Mouse (Mus musculus) cerebellum, adult 11 months (tissue): ENCODE results near the gene Atg10.
"Not testable (repeated sequence)": the region's sequence is repeated elsewhere in the genome, so short reads cannot be mapped to it uniquely, and the experiment has no call there.

ENCODE experiments used
- DNase-seq: peaks from one replicate; pipeline ENCODE4 v3.0.0; 2022

The Atg10 gene

DNA sequence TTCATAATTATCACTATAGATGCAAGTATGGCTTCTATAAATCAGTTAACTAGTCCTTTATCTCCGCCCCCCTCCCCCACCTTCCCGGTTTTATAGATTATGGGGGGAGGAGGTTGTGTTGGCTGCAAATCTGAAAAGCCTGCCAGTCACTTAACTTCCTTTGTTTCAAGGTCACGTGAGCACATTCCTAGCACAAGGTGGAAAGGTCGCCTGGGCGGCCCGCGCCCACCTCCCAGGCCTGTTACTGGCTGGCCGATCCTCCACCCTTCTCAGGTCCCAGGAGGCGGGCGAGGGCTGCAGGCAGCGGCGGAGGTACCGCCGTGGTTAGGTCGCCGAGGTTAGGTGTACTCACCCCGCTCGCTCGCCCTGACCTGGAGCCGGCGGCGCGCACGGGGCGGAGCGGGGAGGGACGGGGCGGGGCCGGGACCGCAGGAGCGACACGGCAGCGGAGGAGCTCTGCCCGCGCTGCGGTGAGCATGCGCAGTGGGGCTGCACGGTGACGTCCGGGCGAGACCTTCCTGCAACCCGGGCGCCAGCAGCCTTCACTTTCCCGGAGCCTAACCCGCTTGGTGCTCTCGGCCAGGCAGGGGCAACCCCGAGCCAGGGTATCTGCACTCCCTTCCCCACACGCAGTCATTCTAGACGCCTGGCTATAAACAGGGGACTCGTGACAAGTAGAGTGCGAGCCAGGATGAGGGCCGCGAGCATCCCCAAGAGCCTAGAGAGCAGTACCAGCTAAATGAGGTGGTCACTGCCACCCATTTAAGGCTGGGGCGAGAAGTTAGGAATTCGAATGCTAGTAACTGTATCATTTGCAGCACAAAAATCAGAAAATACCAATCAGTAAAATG is at the start of gene Atg10:
Atg10 (minus strand) TSS at position 382 of the 851 bp plus-strand sequence.
- peak; percentile 95 for DNase-seq

DNA sequence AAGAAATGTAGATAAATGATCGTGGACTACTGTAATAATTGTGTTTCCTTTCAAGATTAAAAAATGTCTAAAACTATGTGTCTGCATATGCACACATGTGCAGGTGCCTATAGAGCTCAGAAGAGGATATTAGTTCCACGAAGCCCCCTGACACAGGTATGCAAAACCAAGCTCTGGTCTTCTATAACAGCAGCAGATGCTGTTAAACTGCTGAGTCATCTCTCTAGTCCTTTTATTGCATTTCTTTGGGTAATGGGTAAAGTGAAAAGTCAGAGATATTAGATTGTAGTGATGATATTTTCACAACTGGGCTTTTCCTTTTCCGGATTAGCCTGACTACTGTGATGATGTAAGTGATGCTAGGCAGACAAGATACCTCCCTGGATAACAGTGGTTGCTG is 28.6 kb upstream of the Atg10 start:
- no peak for DNase-seq

DNA sequence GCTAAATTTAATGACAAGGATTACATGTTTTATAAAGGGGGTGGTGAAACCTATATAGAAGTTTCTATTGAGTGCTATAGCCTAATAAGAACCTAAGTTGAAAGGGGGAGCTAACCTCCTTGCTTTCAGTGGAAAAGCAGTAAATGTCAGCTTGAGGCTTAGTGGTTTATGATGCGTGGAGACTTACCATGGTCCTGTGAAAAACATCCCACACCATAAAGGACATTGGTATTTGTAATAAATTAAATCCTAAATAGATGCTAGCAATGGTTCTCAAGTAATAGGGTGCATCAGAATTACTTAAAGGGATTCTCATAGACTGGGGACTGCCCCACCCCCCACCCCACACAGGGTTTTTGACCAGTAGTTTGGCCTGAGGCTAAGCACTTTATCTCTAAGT is 27.9 kb upstream of the Atg10 start:
- DNase-seq: no peak

DNA sequence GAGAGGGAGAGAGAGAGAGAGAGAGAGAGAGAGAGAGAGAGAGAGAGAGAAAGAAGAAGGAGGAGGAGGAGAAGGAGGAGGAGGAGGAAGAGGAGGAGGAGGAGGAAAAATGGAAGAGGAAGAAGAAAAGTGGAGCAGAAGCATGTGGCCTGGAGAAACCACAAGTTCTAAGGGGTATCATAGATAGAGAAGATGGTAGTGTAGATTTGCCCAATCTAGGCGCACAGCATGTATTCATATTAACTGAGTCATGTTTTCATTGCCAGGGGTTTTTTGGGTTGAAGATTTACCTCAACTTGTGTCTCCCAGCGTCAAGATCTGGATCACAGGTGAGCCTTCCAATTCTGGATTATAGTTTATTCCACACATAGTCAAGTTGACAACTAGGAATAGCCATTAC is 26.3 kb upstream of the Atg10 start:
- not testable (repeated sequence) for DNase-seq

DNA sequence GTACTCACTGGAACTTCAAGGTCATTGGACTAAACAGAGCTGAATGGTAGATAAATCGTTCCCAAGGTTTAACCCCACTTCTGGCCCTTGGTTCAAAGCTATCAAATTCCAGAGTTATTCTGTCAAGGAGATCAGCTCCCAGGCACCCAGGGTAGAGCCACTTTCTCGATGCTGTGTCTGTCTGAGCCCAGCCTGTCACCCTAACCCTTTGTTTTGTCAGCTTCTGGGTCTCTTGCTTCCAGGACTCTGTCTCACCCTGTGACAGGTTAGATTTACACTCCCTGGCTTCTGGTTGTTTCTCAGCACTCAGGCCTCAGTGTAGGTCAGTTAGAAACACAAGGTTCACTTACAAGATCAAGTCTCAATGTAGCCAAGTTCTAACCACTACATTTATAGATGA is 22.7 kb upstream of the Atg10 start:
- DNase-seq: no peak

DNA sequence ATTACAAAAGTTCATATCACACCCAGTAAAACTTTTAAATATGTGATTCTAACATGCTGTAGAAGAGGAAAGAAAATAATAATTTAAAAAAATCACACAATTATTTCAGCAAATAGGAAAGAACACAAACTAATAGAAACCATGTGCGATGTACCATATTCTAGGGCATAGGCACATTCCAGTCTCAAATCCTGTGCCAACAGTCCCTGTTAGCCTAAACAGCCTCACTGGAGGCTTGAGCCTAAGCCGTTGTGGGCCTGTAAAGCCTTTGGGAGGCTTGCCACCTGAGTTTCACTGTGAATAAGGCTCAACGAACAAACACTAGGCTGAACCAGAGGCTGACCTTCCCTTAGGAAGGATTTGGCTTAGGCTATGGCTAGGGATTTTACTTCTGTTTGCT is 14.2 kb upstream of the Atg10 start:
- no peak for DNase-seq

DNA sequence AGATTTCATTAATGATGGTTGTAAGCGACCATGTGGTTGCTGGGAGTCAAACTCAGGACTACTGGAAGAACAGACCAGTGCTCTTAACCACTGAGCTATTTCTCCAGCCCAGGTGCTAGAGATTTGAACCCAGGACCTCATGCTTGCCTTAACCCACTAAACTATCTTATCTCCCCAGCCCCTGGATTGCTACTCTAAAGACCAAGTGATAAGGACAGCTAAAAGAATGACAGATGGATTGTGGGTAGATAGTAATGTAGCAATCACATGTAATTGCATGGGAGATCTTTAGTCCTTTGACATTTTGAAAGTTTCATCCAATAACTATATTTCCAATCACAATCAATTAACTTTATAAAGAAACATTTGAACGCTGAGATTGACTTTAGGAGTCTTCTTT is 13.1 kb upstream of the Atg10 start:
- no peak for DNase-seq

DNA sequence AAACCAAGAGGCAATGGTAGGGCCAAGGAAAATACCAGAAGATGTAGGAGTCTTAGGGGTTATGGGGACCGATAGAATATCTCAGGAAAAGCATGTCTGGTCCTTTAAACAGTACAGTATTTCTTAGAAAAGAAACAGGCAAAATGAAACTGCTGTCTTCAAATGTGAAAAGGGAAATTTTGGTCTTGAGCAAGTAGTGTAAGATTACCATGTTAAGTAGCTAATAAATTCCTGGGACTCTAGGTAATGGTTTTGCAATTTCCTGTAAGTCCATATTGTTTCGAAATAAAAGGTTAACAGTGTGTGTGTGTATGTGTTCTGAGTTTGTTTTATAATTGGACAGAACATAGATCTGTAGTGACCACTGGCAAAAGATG is 658 bp upstream of the Atg10 start:
- no peak for DNase-seq

DNA sequence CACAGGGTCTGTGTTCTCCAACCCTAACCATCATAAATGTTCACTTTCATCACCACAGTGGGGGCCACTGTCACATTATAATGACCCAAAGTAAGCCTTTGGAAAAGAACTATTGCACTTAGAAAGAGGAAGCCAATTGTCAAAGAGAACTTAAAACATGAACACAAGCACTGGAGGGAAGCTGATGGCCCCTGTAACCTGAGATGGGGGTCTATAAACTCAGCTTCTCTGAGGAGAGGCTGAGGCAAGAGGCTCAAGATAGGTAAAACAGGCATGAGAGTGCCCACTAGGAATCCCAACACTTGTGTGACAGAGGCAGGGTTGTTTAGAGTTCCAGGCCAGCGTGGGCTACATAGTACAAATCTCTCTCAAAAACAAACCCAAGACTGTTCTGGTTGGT is 705 bp downstream of the Atg10 start:
- no peak for DNase-seq

DNA sequence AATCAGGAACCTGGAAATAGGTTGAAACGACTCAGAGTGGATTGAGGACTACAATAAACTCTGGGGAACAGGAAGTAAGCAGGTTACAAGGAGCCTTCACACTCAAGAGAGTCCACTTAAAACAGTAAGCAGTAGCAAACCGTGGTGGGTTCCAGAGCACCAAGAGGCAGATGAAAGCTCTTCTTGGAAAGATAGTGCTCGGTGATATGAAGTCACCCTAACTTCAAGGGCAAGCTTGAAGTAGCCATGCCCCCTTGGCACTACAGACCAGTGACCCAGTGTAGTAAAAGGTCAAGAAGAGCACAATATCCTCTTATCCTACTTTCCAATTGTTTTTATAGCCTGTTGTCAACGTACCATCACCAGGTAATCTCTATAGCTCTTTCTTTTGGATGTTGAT is 2.1 kb downstream of the Atg10 start:
- no peak for DNase-seq

DNA sequence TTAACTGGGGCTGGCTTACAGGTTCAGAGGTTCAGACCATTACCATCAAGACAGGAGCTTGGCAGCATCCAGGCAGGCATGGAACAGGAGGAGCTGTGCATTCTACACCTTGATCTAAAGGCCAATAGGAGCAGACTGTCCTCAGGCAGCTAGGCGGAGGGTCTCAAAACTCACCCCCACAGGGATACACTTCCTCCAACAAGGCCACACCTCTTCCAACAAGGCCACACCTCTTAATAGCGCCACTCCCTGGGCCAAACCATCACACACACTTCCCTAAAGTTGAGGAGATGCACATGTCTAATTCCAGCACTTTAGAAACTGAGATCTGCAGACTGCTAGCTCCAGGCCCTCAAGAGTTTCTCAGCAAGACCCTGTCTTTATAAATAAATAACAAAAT is 6.1 kb downstream of the Atg10 start:
- DNase-seq: no peak

DNA sequence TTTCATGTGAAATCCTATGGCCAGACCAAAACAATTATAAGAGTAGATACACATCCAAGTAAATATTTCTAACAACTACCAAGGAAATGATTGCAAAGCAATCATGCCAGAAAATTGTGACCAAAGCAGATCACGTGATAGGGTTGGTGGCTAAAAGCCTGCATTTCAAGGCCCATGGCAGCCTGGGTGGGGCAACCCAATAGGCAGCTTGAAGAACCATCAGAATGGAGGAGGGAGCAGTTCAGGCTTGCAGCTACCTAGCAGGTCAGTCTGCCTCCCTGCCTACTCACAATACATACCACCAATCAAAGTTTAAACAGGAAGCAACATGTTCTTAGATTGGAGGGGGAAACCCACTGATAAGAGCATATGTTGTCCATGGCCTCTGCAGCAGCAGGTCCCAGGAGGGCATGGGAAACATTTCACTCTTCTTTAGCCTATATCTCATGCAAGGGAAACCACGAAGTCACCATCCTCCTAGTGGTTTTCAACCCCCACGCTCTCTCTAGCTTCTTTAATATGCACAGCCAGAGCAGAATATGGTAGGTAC is 7.0 kb downstream of the Atg10 start:
- no peak for DNase-seq

DNA sequence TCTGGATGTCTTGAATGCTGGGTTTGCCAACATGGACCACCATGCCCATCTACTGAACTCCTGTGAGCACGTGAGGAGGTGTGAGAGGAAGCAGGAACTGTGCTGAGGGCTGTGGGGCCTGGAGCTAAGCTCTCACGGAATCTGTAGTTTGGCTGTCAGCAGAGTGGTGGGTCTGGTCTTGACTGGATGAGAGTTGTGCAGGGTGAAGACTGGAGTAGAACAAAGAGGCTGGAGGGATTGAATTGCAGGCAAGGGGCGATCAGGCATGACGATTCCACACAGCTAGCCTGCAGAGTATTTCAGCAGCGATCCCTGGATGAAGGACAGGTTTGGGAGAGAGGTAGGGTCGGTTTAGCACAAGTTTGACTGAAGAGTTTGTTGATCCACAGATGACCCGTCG is 10.8 kb downstream of the Atg10 start:
- no peak for DNase-seq

DNA sequence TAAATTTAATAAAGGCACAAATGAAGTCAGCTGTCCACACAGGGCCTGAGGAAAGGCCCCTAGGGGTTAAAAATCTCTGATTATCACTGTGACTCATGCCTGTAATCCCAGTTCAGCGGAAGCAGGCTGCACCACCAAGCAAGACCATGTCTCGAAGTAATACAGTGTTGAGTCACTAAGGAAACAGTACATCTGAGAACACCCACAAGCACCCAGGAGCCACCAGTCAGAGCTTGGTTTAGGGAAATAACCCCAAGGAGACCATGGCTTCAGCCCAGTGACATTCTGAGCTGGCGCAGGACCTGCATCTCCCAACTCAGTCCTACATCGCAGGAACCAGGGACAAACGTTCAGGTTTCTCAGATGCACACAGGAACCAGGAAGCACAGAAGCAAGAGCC is 17.5 kb downstream of the Atg10 start:
- no peak for DNase-seq

DNA sequence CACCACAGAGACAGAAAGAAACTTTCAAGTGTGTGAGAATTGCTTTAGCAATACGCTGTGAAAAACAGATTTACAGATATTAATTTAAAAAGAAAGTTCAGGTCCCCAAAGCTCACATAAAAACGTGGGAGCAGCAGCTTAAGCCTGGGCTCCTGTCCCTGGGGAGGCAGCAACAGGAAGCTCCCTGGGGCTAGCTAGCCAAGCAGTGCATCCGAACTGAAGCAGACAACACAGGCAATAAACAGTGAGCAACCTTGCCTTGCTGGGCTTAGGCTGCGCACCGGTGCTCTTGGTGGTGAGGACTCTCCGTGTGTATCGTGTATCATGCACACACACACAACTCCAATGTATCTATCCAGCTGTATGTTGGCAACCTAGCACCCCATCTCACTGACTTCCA is 21.2 kb downstream of the Atg10 start:
- no peak for DNase-seq

DNA sequence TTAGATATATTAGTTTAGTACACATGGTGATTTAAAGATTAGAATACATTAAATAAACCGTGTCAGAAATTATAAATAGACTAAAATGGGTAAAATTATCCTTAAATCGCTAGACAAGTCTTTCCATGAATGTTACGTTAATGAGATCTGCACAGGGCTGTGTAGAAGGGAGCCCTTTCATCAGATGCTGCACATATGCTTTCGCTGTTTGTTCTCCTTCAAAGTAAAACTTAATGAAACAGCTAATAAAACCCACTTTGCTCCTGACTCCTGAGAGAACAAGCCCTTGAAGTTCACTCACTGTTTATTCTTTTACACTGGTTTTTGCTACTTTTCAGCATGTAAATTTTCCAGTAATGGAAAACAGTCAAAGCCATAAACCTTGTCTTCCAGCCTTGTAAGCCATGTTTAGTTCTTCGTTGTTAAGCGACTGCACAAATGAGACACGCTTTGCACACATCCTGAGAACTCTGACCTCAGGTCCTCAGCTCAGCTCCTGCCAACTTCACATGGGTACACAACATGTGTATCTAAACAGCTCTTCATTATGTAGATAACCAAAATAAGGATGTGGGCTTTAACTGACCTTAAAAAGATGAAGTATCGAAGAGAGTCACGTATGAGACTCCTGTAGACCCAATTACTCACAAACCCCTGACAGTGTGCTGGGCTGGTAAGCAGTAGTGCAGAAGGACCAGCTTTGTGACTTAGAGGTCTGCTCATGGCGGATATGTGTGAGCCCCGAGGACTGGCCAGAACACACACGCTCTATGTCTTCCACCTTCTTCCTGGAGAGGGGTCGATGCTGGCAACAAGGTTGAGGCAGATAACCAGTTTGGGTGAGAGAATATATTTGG is 36.2 kb downstream of the Atg10 start:
- DNase-seq: no peak

DNA sequence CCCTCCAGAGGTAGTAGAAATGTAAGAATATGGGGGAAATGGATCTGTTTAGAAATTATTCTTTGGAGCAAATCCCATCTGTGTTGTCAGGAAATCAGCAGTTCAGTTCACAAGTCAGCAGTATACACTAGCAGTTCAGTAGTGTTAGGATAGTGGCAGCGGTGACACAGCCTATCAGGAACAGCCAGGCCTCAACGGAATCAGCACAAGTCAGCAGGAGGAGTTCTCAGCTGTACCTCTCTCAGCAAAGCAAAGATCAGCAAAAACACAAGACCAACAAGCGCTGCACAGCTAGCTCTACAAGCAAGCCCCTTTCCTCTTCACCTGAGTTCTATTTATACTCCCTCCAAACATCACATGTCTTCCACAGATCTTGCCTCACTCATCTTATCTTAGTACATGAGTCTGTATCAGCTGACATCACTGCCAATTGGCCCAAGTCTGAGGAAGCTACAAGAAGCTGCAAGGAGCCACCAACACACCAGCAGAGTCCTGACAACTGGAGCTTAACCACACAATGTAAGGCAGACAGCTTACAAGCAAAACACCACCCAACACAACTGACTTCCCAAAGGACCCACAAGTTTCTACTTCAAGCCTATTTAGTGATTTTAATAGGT is 38.4 kb downstream of the Atg10 start:
- DNase-seq: no peak

DNA sequence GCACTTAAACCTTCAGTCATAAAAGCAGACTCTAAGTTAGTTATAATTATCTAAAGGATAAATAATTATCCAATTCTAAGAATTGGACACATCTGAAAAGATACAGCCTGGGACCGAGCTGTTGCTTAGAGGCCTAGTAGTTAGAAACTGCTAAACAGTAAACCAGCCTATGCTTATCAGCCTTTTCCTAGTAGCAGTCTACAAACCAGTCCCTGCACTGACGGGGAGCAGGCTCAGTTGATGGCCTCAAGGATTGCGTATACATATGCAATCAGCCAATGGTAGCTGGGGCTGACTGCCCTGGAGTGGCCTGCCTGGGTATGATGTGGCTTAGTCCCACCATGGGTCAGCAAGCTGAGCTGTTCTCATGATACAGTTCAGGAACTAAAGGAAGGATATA is 39.5 kb downstream of the Atg10 start:
- no peak for DNase-seq

DNA sequence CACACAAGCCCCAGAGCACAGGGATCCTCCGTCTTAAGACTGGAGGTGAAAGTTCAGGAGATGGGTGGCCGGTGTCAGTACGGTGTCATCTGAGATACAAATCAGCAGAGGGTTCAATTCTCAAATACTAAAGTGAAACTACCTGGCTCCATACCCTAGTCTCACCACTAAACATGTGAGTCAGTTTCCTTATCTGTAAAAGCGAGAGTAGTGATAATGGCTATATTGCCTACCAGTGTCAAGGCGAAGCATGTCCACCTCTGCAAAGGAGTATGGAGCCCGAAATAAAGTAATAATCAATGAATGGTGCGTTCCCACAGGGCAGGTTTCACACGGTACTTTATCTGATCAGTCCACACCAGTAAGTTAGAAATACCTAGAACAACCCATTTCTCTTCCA is 43.4 kb downstream of the Atg10 start:
- DNase-seq: no peak

DNA sequence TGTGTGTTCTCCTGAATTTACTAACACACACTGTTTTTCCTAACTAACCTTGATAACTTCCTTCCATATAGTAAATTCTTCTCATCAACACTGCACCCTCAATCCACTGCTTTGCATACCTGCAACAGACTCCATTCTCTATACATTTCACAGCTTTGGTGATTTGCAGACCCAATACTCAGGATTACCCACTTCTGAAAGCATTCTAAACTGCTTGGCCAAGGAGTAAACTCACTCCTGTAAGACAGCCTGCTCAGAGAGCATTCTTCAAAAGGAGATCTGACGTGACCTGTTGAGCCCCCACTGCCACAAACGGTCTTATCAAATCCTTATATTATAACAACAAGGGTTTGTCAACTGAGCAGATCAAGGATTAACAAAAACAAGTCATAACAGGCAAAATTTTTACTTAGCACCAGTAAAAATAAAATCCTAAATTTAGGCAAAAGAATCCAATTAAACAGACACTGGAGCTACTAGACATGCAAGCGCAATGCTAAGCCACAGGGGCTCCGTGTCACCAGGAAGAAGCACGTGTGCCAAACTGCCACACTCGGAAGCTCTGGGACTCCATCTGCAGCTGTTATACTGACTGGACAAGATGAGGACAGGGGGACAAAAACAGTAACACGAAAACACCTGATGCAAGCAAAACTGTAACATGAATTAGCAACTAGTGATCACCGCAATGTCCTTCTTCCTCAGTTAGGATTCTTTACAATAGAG is 44.4 kb downstream of the Atg10 start:
- no peak for DNase-seq

DNA sequence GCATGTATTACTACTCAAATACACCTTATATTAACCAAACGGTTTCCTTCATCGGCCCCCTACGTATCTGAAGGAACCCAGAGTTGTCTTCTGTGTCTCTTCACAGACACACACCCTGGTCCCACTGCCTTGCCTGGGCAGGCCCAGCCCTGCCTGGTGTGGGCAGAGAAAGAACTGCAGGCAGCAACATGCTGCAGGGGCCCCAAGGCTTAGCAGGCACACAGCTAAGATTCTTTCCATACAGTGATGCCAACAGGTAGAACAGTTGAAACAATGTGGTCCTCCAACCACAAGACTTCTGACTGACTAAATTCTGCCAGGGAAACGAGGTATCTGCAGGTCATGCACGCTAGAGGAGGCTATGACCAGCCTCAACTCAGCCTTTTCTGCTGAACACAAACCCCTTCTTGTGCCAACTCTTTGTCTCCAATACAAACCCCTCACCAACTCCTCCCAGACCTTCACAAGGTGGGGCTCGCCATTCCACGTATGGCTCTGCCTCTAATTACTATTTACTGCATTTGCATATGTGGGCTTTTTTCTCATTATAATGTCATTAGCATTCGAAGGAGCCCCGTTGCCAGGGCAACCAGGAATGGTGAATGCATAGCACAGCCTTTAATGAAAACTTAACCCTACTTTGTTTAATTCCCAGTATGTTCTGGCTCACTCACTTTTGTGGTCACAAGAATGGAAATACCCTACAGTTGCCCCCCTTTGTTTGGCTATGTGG is 45.2 kb downstream of the Atg10 start:
- no peak for DNase-seq

DNA sequence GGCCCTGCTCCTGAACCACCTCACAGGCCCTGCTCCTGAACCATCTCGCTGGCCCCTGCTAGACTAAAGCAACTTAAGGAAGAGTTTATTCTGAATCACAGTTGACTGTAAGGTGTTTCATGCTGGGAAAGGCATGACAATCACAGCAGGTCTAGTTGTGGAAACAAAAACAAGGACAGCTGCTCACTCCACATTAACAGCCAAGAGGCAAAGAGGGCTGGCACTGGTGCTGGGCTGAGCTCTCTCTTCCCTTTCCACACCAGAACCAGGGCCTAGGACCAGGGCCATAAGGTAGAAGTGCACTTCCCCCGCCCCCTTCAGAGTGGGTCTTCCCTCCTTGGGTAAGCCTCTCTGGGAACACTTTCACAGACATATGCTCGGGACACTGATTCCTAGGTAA is 48.4 kb downstream of the Atg10 start:
- peak; percentile 64 for DNase-seq
